Mouse (Mus musculus) spleen, adult 10 weeks (tissue): ENCODE data around the gene Mfap3l. TPM values are rescaled to one million over a fixed set of nuclear protein-coding genes. Genes with fewer than 3 reads are reported as not detected.

Experiments
- polyA plus RNA-seq: library from polyadenylated mRNA; stranded (reverse); fragments of 350-450 nt; fragmentation: Illumina TruSeq; extraction: RNeasy Lipid Tissue Mini Kit (QIAGEN cat#74804); gene quantifications from one replicate; pipeline ENCODE4 v1.2.3, GENCODE M21; 2015; ENCODE audit warnings: low replicate concordance; ENCODE audit not compliant: insufficient read depth

Mfap3l gene
- polyA plus RNA-seq, result 1.2 TPM

GRCm38 (mm10) chr8:60632250-60632932 is at the start of gene Mfap3l:
Gene Mfap3l (plus strand): TSS chr8:60632827.

Other genes with a start within 250 kb of the Mfap3l start
- not detected for gene Gm10283, start 129.6 kb upstream of the Mfap3l start, polyA plus RNA-seq
- not detected for gene Aadat, start 126.9 kb upstream of the Mfap3l start, polyA plus RNA-seq